Mouse (Mus musculus): ENCODE data around the gene Uhrf1bp1l. TPM values are rescaled to one million over a fixed set of nuclear protein-coding genes. Genes with fewer than 3 reads are reported as not detected.

Uhrf1bp1l gene
- total and polyA plus RNA-seq, 3 experiments = 7.9 to 27.7 (median 20.6) TPM

- H3K4me3 ChIP-seq = no peak overlapping the region
- no peaks in the 10 kb centered on the region for H3K79me2 ChIP-seq (replicated peaks; ENCODE audit: control insufficient read depth, insufficient read depth, low read length)
- no peaks in the 10 kb centered on the region for H3K27me3 ChIP-seq (ENCODE audit: control insufficient read depth, insufficient read depth, low read length)
- H3K4me1 ChIP-seq (ENCODE audit: control insufficient read depth, insufficient read depth, low read length) = no peaks in the 10 kb centered on the region
- intact Hi-C loops (cut with DNase I) = no loop called here
- TF ChIP-seq EP300 (IDR thresholded peaks at IDR 0.05; ENCODE audit: insufficient read depth, low read depth, low read length) = no peak
- TF ChIP-seq CTCF (IDR thresholded peaks at IDR 0.05) = no peak
- TF ChIP-seq POLR2A (IDR thresholded peaks at IDR 0.05; ENCODE audit: insufficient read depth, low read depth, low read length) = no peak
- no peak overlapping the region for H3K27ac ChIP-seq
- H3K9ac ChIP-seq (ENCODE audit: low read depth, low read length) = no peak overlapping the region
- WGBS = 59% methylated on average over 4 of the region's 4 CpGs
- H3K36me3 ChIP-seq (ENCODE audit: control insufficient read depth, insufficient read depth, low read length) = no peaks in the 10 kb centered on the region
- DNase-seq = no peak
Observed at GRCm38 (mm10) chr10:89832334-89832733, 87.5 kb downstream of the Uhrf1bp1l start.

GRCm38 (mm10) chr10:89833166-89833565 lies 88.4 kb downstream of the Uhrf1bp1l start:
- no peaks in the 10 kb centered on the region for H3K36me3 ChIP-seq (ENCODE audit: control insufficient read depth, insufficient read depth, low read length)
- H3K9ac ChIP-seq (ENCODE audit: low read depth, low read length) = no peak overlapping the region
- H3K27me3 ChIP-seq (ENCODE audit: control insufficient read depth, insufficient read depth, low read length) = no peaks in the 10 kb centered on the region
- H3K4me1 ChIP-seq (ENCODE audit: control insufficient read depth, insufficient read depth, low read length) = no peaks in the 10 kb centered on the region
- TF ChIP-seq EP300 (IDR thresholded peaks at IDR 0.05; ENCODE audit: insufficient read depth, low read depth, low read length) (no peak), POLR2A (IDR thresholded peaks at IDR 0.05; ENCODE audit: insufficient read depth, low read depth, low read length) (no peak), CTCF (IDR thresholded peaks at IDR 0.05) (no peak)
- no peak for DNase-seq
- H3K27ac ChIP-seq = no peak overlapping the region
- H3K79me2 ChIP-seq (replicated peaks; ENCODE audit: control insufficient read depth, insufficient read depth, low read length) = no peaks in the 10 kb centered on the region
- 62% methylated on average over 10 of the region's 10 CpGs for WGBS
- intact Hi-C loops (cut with DNase I) = no loop called here
- no peak overlapping the region for H3K4me3 ChIP-seq

GRCm38 (mm10) chr10:89837476-89837875 lies 92.7 kb downstream of the Uhrf1bp1l start:
- Histone ChIP-seq H3K4me1 (ENCODE audit: control insufficient read depth, insufficient read depth, low read length) (no peaks in the 10 kb centered on the region), H3K4me3 (no peak overlapping the region), H3K79me2 (replicated peaks; ENCODE audit: control insufficient read depth, insufficient read depth, low read length) (no peaks in the 10 kb centered on the region), H3K9ac (ENCODE audit: low read depth, low read length) (no peak overlapping the region), H3K27ac (no peak overlapping the region), H3K27me3 (ENCODE audit: control insufficient read depth, insufficient read depth, low read length) (no peaks in the 10 kb centered on the region), H3K36me3 (ENCODE audit: control insufficient read depth, insufficient read depth, low read length) (no peaks in the 10 kb centered on the region)
- WGBS = 40% methylated on average over 3 of the region's 3 CpGs
- no peak for TF ChIP-seq EP300 (IDR thresholded peaks at IDR 0.05; ENCODE audit: insufficient read depth, low read depth, low read length)
- no peak for DNase-seq
- intact Hi-C loops (cut with DNase I) = no loop called here

- Histone ChIP-seq H3K4me1 (ENCODE audit: control insufficient read depth, insufficient read depth, low read length) (no peaks in the 10 kb centered on the region), H3K79me2 (replicated peaks; ENCODE audit: control insufficient read depth, insufficient read depth, low read length) (no peaks in the 10 kb centered on the region), H3K36me3 (ENCODE audit: control insufficient read depth, insufficient read depth, low read length) (no peaks in the 10 kb centered on the region), H3K4me3 (no peak overlapping the region), H3K27ac (no peak overlapping the region), H3K9ac (ENCODE audit: low read depth, low read length) (no peak overlapping the region), H3K27me3 (ENCODE audit: control insufficient read depth, insufficient read depth, low read length) (no peaks in the 10 kb centered on the region)
- intact Hi-C loops (cut with DNase I) = no loop called here
- TF ChIP-seq EP300 (IDR thresholded peaks at IDR 0.05; ENCODE audit: insufficient read depth, low read depth, low read length) (no peak), CTCF (IDR thresholded peaks at IDR 0.05) (no peak), POLR2A (IDR thresholded peaks at IDR 0.05; ENCODE audit: insufficient read depth, low read depth, low read length) (no peak)
- 76% methylated on average over 3 of the region's 3 CpGs for WGBS
- no peak for DNase-seq
Observed at GRCm38 (mm10) chr10:89838834-89839233, 94.0 kb downstream of the Uhrf1bp1l start.

- Histone ChIP-seq H3K36me3 (ENCODE audit: control insufficient read depth, insufficient read depth, low read length) (no peaks in the 10 kb centered on the region), H3K4me3 (no peak overlapping the region), H3K27me3 (ENCODE audit: control insufficient read depth, insufficient read depth, low read length) (no peaks in the 10 kb centered on the region), H3K9ac (ENCODE audit: low read depth, low read length) (no peak overlapping the region), H3K27ac (no peak overlapping the region), H3K4me1 (ENCODE audit: control insufficient read depth, insufficient read depth, low read length) (no peaks in the 10 kb centered on the region), H3K79me2 (replicated peaks; ENCODE audit: control insufficient read depth, insufficient read depth, low read length) (no peaks in the 10 kb centered on the region)
- intact Hi-C loops (cut with DNase I) = no loop called here
- WGBS = 91% methylated on average over 6 of the region's 6 CpGs
- no peak for DNase-seq
- TF ChIP-seq EP300 (IDR thresholded peaks at IDR 0.05; ENCODE audit: insufficient read depth, low read depth, low read length) (no peak), CTCF (IDR thresholded peaks at IDR 0.05) (no peak), POLR2A (IDR thresholded peaks at IDR 0.05; ENCODE audit: insufficient read depth, low read depth, low read length) (no peak)
Observed at GRCm38 (mm10) chr10:89850951-89851350, 106.2 kb downstream of the Uhrf1bp1l start.

GRCm38 (mm10) chr10:89855251-89855875 lies 110.6 kb downstream of the Uhrf1bp1l start:
- Histone ChIP-seq H3K79me2 (replicated peaks; ENCODE audit: control insufficient read depth, insufficient read depth, low read length) (no peaks in the 10 kb centered on the region), H3K4me1 (ENCODE audit: control insufficient read depth, insufficient read depth, low read length) (no peaks in the 10 kb centered on the region), H3K27ac (no peak overlapping the region), H3K27me3 (ENCODE audit: control insufficient read depth, insufficient read depth, low read length) (no peaks in the 10 kb centered on the region), H3K36me3 (ENCODE audit: control insufficient read depth, insufficient read depth, low read length) (no peaks in the 10 kb centered on the region), H3K9ac (ENCODE audit: low read depth, low read length) (no peak overlapping the region), H3K4me3 (no peak overlapping the region)
- TF ChIP-seq EP300 (IDR thresholded peaks at IDR 0.05; ENCODE audit: insufficient read depth, low read depth, low read length) = no peak
- TF ChIP-seq POLR2A (IDR thresholded peaks at IDR 0.05; ENCODE audit: insufficient read depth, low read depth, low read length) = no peak
- no peak for TF ChIP-seq CTCF (IDR thresholded peaks at IDR 0.05)
- DNase-seq = no peak
- intact Hi-C loops (cut with DNase I) = no loop called here
- WGBS = 78% methylated on average over 5 of the region's 5 CpGs

Data from heart, adult 2 months (tissue).